Mouse (Mus musculus) lung, postnatal 0 days (tissue): ENCODE measurements around the gene Lrit3. TPM values are rescaled to one million over a fixed set of nuclear protein-coding genes. Genes with fewer than 3 reads are reported as not detected.

Experiments used
- ATAC-seq: fragments of 200-750 bp; cut with Nextera tagmentation; 2 replicates; pipeline ENCODE4 v1.8.0; 2017; ENCODE audit warnings: moderate library complexity
- DNase-seq: peaks from one replicate; pipeline ENCODE4 v3.0.0-alpha.2; 2016; ENCODE audit warnings: low spot score
- H3K27ac ChIP-seq: fragments of 300-500 bp; sonication (generic); 2 replicates; pipeline ENCODE4 v1.5.1; 2014; ENCODE audit warnings: antibody characterized with exemption, mild to moderate bottlenecking, low read length, mixed read lengths
- H3K27me3 ChIP-seq: fragments of 300-500 bp; sonication (generic); replicated peaks from 2 replicates; pipeline ENCODE4 v1.6.1; 2014; ENCODE audit warnings: low read length, mixed read lengths; ENCODE audit not compliant: insufficient read depth
- H3K36me3 ChIP-seq: fragments of 300-500 bp; sonication (generic); 2 replicates; pipeline ENCODE4 v1.6.1; 2014; ENCODE audit warnings: low read length, mixed read lengths; ENCODE audit not compliant: insufficient read depth
- H3K4me1 ChIP-seq: fragments of 300-500 bp; sonication (generic); 2 replicates; pipeline ENCODE4 v1.6.1; 2014; ENCODE audit warnings: antibody characterized with exemption, low read depth, low read length, mixed read lengths; ENCODE audit not compliant: insufficient read depth
- H3K4me2 ChIP-seq: fragments of 300-500 bp; sonication (generic); replicated peaks from 2 replicates; pipeline ENCODE4 v1.6.1; 2014; ENCODE audit warnings: low read depth, mild to moderate bottlenecking, low read length, moderate library complexity, mixed read lengths
- H3K4me3 ChIP-seq: fragments of 300-500 bp; sonication (generic); 2 replicates; pipeline ENCODE4 v1.5.1; 2014; ENCODE audit warnings: low read depth, low read length
- H3K9ac ChIP-seq: fragments of 300-500 bp; sonication (generic); replicated peaks from 2 replicates; pipeline ENCODE4 v1.6.1; 2014; ENCODE audit warnings: low read depth, mild to moderate bottlenecking
- H3K9me3 ChIP-seq: fragments of 300-500 bp; sonication (generic); 2 replicates; pipeline ENCODE4 v1.6.1; 2016; ENCODE audit warnings: low read length, mixed read lengths
- CTCF ChIP-seq: IDR thresholded peaks from 2 replicates; pipeline ENCODE4 v1.5.1; 2016; ENCODE audit warnings: antibody characterized with exemption, mild to moderate bottlenecking
- EP300 ChIP-seq: IDR thresholded peaks from 2 replicates; pipeline ENCODE4 v1.6.1; 2016; ENCODE audit warnings: antibody characterized with exemption, mild to moderate bottlenecking, control low read depth
- WGBS: fragments of 180-500 bp; shearing (Covaris S2); extraction: QIAGEN DNeasy Blood & Tissue Kit; methylation state at CpG from one replicate; pipeline ENCODE4 v1.1.7; 2014; 5-methylcytosine and 5-hydroxymethylcytosine counted together
- polyA plus RNA-seq: library from polyadenylated mRNA; unstranded; fragments of >200 nt; fragmentation: Nextera tagmentation; extraction: Ambion mirVana; gene quantifications from 2 replicates; pipeline ENCODE4 v1.2.1, GENCODE M21; 2015

The Lrit3 gene
- polyA plus RNA-seq, 1 experiment from 2014 or later = not detected

GRCm38 (mm10) chr3:129798551-129798950, 5.3 kb downstream of the Lrit3 start:
- 73% methylated on average over 11 of the region's 11 CpGs for WGBS

GRCm38 (mm10) chr3:129797341-129797740, 6.5 kb downstream of the Lrit3 start:
- WGBS = 70% methylated on average over 5 of the region's 5 CpGs
- ATAC-seq = no peak

More at GRCm38 (mm10) chr3:129798551-129798950, 5.3 kb downstream of the Lrit3 start:
- Histone ChIP-seq H3K9me3 (no peaks in the 10 kb centered on the region), H3K36me3 (no peaks in the 10 kb centered on the region), H3K4me3 (no peak overlapping the region), H3K4me2 (no peak overlapping the region), H3K4me1 (no peaks in the 10 kb centered on the region), H3K9ac (no peak overlapping the region), H3K27me3 (no peaks in the 10 kb centered on the region), H3K27ac (no peak overlapping the region)
- no peak for TF ChIP-seq CTCF
- TF ChIP-seq EP300 = no peak
- ATAC-seq (no peak), DNase-seq (no peak)

GRCm38 (mm10) chr3:129793801-129794200, 10.0 kb downstream of the Lrit3 start:
- H3K4me1 ChIP-seq = no peaks in the 10 kb centered on the region
- no peak overlapping the region for H3K4me2 ChIP-seq
- ATAC-seq (no peak), DNase-seq (no peak)
- H3K36me3 ChIP-seq = no peaks in the 10 kb centered on the region
- 87% methylated on average over 5 of the region's 5 CpGs for WGBS
- H3K9me3 ChIP-seq = no peaks in the 10 kb centered on the region
- H3K9ac ChIP-seq = no peak overlapping the region
- H3K27ac ChIP-seq = no peak overlapping the region
- H3K27me3 ChIP-seq = no peaks in the 10 kb centered on the region
- no peak overlapping the region for H3K4me3 ChIP-seq
- TF ChIP-seq EP300 (no peak), CTCF (no peak)

More at GRCm38 (mm10) chr3:129797341-129797740, 6.5 kb downstream of the Lrit3 start:
- H3K36me3 ChIP-seq = no peaks in the 10 kb centered on the region
- H3K9me3 ChIP-seq = no peaks in the 10 kb centered on the region
- no peak overlapping the region for H3K4me3 ChIP-seq
- no peaks in the 10 kb centered on the region for H3K27me3 ChIP-seq
- DNase-seq = no peak
- H3K27ac ChIP-seq = no peak overlapping the region
- no peak overlapping the region for H3K4me2 ChIP-seq
- no peaks in the 10 kb centered on the region for H3K4me1 ChIP-seq
- TF ChIP-seq CTCF = no peak
- TF ChIP-seq EP300 = no peak
- H3K9ac ChIP-seq = no peak overlapping the region

- no peak for DNase-seq
- Histone ChIP-seq H3K9me3 (no peaks in the 10 kb centered on the region), H3K9ac (no peak overlapping the region), H3K4me3 (no peak overlapping the region), H3K4me1 (no peaks in the 10 kb centered on the region), H3K4me2 (no peak overlapping the region), H3K36me3 (no peaks in the 10 kb centered on the region), H3K27me3 (no peaks in the 10 kb centered on the region), H3K27ac (no peak overlapping the region)
- no peak for ATAC-seq
- 78% methylated on average over 3 of the region's 3 CpGs for WGBS
- TF ChIP-seq EP300 (no peak), CTCF (0 out of 2 replicates have a peak, but pooled peaks have one; percentile 4)
Observed at GRCm38 (mm10) chr3:129782746-129783145, 21.1 kb downstream of the Lrit3 start.

GRCm38 (mm10) chr3:129781435-129781834, 22.4 kb downstream of the Lrit3 start:
- TF ChIP-seq CTCF (no peak), EP300 (no peak)
- Histone ChIP-seq H3K4me2 (no peak overlapping the region), H3K36me3 (no peaks in the 10 kb centered on the region), H3K9ac (no peak overlapping the region), H3K9me3 (no peaks in the 10 kb centered on the region), H3K4me1 (no peaks in the 10 kb centered on the region), H3K27me3 (no peaks in the 10 kb centered on the region), H3K4me3 (no peak overlapping the region), H3K27ac (no peak overlapping the region)
- DNase-seq (no peak), ATAC-seq (no peak)
- 53% methylated on average over 10 of the region's 10 CpGs for WGBS

- DNase-seq (no peak), ATAC-seq (no peak)
- no peak overlapping the region for H3K4me3 ChIP-seq
- 78% methylated on average over 6 of the region's 6 CpGs for WGBS
- H3K4me1 ChIP-seq = no peaks in the 10 kb centered on the region
- TF ChIP-seq CTCF (no peak), EP300 (no peak)
- H3K4me2 ChIP-seq = no peak overlapping the region
- no peak overlapping the region for H3K9ac ChIP-seq
- no peaks in the 10 kb centered on the region for H3K9me3 ChIP-seq
- H3K27ac ChIP-seq = no peak overlapping the region
- H3K36me3 ChIP-seq = no peaks in the 10 kb centered on the region
- H3K27me3 ChIP-seq = no peaks in the 10 kb centered on the region
Observed at GRCm38 (mm10) chr3:129771210-129771609, 32.6 kb downstream of the Lrit3 start.
